Mouse (Mus musculus): ENCODE results near the gene Secisbp2l. TPM values are rescaled to one million over a fixed set of nuclear protein-coding genes. Genes with fewer than 3 reads are reported as not detected.
A peak's percentile ranks its signal among the peaks of the same experiment; 100 is the strongest.

Gene Secisbp2l
- total and polyA plus RNA-seq, 2 experiments from 2014 or later, result 10.5 to 44.3 TPM

- H3K27me3 ChIP-seq (ENCODE audit: control insufficient read depth, insufficient read depth, low read length), result no peaks in the 10 kb centered on the region
- H3K36me3 ChIP-seq (replicated peaks; ENCODE audit: control insufficient read depth, insufficient read depth, low read length), result no peaks in the 10 kb centered on the region
- H3K27ac ChIP-seq (ENCODE audit: low read depth), result no peak overlapping the region
- H3K9ac ChIP-seq (replicated peaks; ENCODE audit: low read depth, low read length), result no peak overlapping the region
- H3K4me3 ChIP-seq (ENCODE audit: low read depth, low read length), result no peak overlapping the region
- no peak for DNase-seq (ENCODE audit: low spot score)
- no peaks in the 10 kb centered on the region for H3K9me3 ChIP-seq (replicated peaks; ENCODE audit: control insufficient read depth, low read length)
- H3K4me1 ChIP-seq (ENCODE audit: control insufficient read depth, insufficient read depth), result no peaks in the 10 kb centered on the region; the same call in 1 of the 2 replicates
- TF ChIP-seq CTCF (IDR thresholded peaks at IDR 0.05; ENCODE audit: low read depth), result no peak
- TF ChIP-seq EP300 (IDR thresholded peaks at IDR 0.05; ENCODE audit: low read depth), result no peak
- peak; percentile 41; the same call in 1 of the 2 replicates for ATAC-seq (ENCODE audit: insufficient read depth, low read depth)
- H3K4me2 ChIP-seq (ENCODE audit: low read depth, low read length), result no peak overlapping the region
- WGBS, result 48% methylated on average over 5 of the region's 5 CpGs
Observed at GRCm38 (mm10) chr2:125706510-125706921, 76.2 kb downstream of the Secisbp2l start.

- 74% methylated on average over 12 of the region's 12 CpGs for WGBS
- no peak for ATAC-seq (ENCODE audit: insufficient read depth, low read depth)
Observed at GRCm38 (mm10) chr2:125704907-125705631, 77.6 kb downstream of the Secisbp2l start.

DNA sequence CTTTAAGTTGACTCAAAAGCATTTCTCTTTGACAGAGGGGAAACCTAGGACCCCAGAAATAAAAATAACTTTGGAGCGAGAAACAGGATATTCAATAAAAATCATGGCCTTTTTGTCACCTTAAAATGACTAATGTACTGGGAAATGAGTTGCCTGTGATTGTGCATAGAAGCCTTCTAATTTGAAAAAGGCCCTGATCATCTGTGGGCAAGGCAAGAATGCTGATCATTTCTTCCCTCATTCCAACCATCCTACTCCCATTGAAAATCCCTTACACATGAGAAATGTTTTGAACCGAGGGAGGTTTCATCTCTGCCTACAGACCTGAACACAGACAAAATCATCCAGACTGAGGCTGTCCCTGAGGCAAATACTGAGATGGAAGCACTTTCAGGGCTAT, 79.8 kb downstream of the Secisbp2l start:
- 73% methylated on average over 2 of the region's 2 CpGs for WGBS
- DNase-seq (ENCODE audit: low spot score) (no peak), ATAC-seq (ENCODE audit: insufficient read depth, low read depth) (no peak)
- Histone ChIP-seq H3K9ac (replicated peaks; ENCODE audit: low read depth, low read length) (no peak overlapping the region), H3K4me3 (ENCODE audit: low read depth, low read length) (no peak overlapping the region), H3K4me2 (ENCODE audit: low read depth, low read length) (no peak overlapping the region), H3K4me1 (ENCODE audit: control insufficient read depth, insufficient read depth) (no peaks in the 10 kb centered on the region; the same call in 1 of the 2 replicates), H3K36me3 (replicated peaks; ENCODE audit: control insufficient read depth, insufficient read depth, low read length) (no peaks in the 10 kb centered on the region), H3K27me3 (ENCODE audit: control insufficient read depth, insufficient read depth, low read length) (no peaks in the 10 kb centered on the region), H3K9me3 (replicated peaks; ENCODE audit: control insufficient read depth, low read length) (no peaks in the 10 kb centered on the region), H3K27ac (ENCODE audit: low read depth) (no peak overlapping the region)
- TF ChIP-seq CTCF (IDR thresholded peaks at IDR 0.05; ENCODE audit: low read depth) (no peak), EP300 (IDR thresholded peaks at IDR 0.05; ENCODE audit: low read depth) (no peak)

More at GRCm38 (mm10) chr2:125704907-125705631, 77.6 kb downstream of the Secisbp2l start:
- DNase-seq (ENCODE audit: low spot score), result no peak
- Histone ChIP-seq H3K9me3 (replicated peaks; ENCODE audit: control insufficient read depth, low read length) (no peaks in the 10 kb centered on the region), H3K4me2 (ENCODE audit: low read depth, low read length) (no peak overlapping the region), H3K36me3 (replicated peaks; ENCODE audit: control insufficient read depth, insufficient read depth, low read length) (no peaks in the 10 kb centered on the region), H3K27ac (ENCODE audit: low read depth) (no peak overlapping the region), H3K4me1 (ENCODE audit: control insufficient read depth, insufficient read depth) (no peaks in the 10 kb centered on the region; the same call in 1 of the 2 replicates), H3K9ac (replicated peaks; ENCODE audit: low read depth, low read length) (no peak overlapping the region), H3K27me3 (ENCODE audit: control insufficient read depth, insufficient read depth, low read length) (no peaks in the 10 kb centered on the region), H3K4me3 (ENCODE audit: low read depth, low read length) (no peak overlapping the region)
- TF ChIP-seq CTCF (IDR thresholded peaks at IDR 0.05; ENCODE audit: low read depth) (no peak), EP300 (IDR thresholded peaks at IDR 0.05; ENCODE audit: low read depth) (no peak)

- no peak for DNase-seq (ENCODE audit: low spot score)
- Histone ChIP-seq H3K27me3 (ENCODE audit: control insufficient read depth, insufficient read depth, low read length) (no peaks in the 10 kb centered on the region), H3K4me1 (ENCODE audit: control insufficient read depth, insufficient read depth) (no peaks in the 10 kb centered on the region; the same call in 1 of the 2 replicates), H3K36me3 (replicated peaks; ENCODE audit: control insufficient read depth, insufficient read depth, low read length) (no peaks in the 10 kb centered on the region), H3K4me2 (ENCODE audit: low read depth, low read length) (no peak overlapping the region), H3K9me3 (replicated peaks; ENCODE audit: control insufficient read depth, low read length) (no peaks in the 10 kb centered on the region), H3K27ac (ENCODE audit: low read depth) (no peak overlapping the region), H3K9ac (replicated peaks; ENCODE audit: low read depth, low read length) (no peak overlapping the region), H3K4me3 (ENCODE audit: low read depth, low read length) (no peak overlapping the region)
- no peak for ATAC-seq (ENCODE audit: insufficient read depth, low read depth)
- WGBS, result 71% methylated on average over 2 of the region's 2 CpGs
- TF ChIP-seq CTCF (IDR thresholded peaks at IDR 0.05; ENCODE audit: low read depth), result no peak
- TF ChIP-seq EP300 (IDR thresholded peaks at IDR 0.05; ENCODE audit: low read depth), result no peak
Observed at GRCm38 (mm10) chr2:125701606-125702005, 81.1 kb downstream of the Secisbp2l start.

DNA sequence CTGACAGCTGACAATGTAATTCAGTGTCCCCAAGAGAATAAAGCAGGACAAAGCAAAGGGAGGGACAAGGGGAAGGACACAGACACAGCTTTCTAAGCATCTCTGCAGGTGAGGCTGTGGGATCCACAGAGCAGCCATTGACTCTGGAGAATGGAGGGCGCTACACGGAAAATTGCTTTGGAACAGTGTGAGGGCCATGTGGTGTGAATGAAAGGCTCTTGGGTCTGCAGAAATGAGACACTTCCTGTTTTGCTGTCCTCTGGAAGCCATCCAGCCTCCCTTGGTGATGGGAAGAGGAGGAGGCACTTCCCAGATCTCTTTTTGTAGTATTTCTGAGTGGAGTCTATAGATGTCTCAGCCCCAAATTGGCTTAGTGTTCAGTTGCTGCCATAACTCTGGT, 86.5 kb downstream of the Secisbp2l start:
- peak; percentile 53; the same call in 1 of the 2 replicates for ATAC-seq (ENCODE audit: insufficient read depth, low read depth)

More for the DNA sequence above, 86.5 kb downstream of the Secisbp2l start:
- DNase-seq (ENCODE audit: low spot score), result peak; percentile 46
- no peak for TF ChIP-seq EP300 (IDR thresholded peaks at IDR 0.05; ENCODE audit: low read depth)
- no peak for TF ChIP-seq CTCF (IDR thresholded peaks at IDR 0.05; ENCODE audit: low read depth)
- H3K9me3 ChIP-seq (replicated peaks; ENCODE audit: control insufficient read depth, low read length), result no peaks in the 10 kb centered on the region
- peak overlapping the region; percentile 61 for H3K27ac ChIP-seq (ENCODE audit: low read depth)
- H3K4me1 ChIP-seq (ENCODE audit: control insufficient read depth, insufficient read depth), result no peaks in the 10 kb centered on the region
- no peak overlapping the region for H3K9ac ChIP-seq (replicated peaks; ENCODE audit: low read depth, low read length)
- no peaks in the 10 kb centered on the region for H3K36me3 ChIP-seq (replicated peaks; ENCODE audit: control insufficient read depth, insufficient read depth, low read length)
- H3K4me3 ChIP-seq (ENCODE audit: low read depth, low read length), result no peak overlapping the region
- no peak overlapping the region for H3K4me2 ChIP-seq (ENCODE audit: low read depth, low read length)
- WGBS, result 49% methylated on average over 2 of the region's 2 CpGs
- no peaks in the 10 kb centered on the region for H3K27me3 ChIP-seq (ENCODE audit: control insufficient read depth, insufficient read depth, low read length)

All from heart, postnatal 0 days (tissue).